Mouse (Mus musculus): ENCODE data around the gene Mindy1. TPM values are rescaled to one million over a fixed set of nuclear protein-coding genes. Genes with fewer than 3 reads are reported as not detected.
A peak's percentile ranks its signal among the peaks of the same experiment; 100 is the strongest.

The Mindy1 gene
- polyA plus RNA-seq, 1 experiment: 95.2 TPM

GRCm38 (mm10) chr3:95241498-95241897, 39.6 kb upstream of the Mindy1 start, which contains the start of gene Gm128:
TSS of gene Gm128 (minus strand) at chr3:95241598.
- no peak for TF ChIP-seq CTCF (IDR thresholded peaks at IDR 0.05; ENCODE audit: insufficient read depth, low read length)
- TF ChIP-seq POLR2A (IDR thresholded peaks at IDR 0.05; ENCODE audit: borderline replicate concordance, extremely low read depth, low read depth, low read length): no peak
- no peak for DNase-seq
- Histone ChIP-seq H3K4me1 (ENCODE audit: control insufficient read depth, insufficient read depth, low read length) (no peaks in the 10 kb centered on the region; the same call in 1 of the 2 replicates), H3K4me3 (replicated peaks; ENCODE audit: extremely low read depth, low read depth, low read length) (no peak within 1 kb of the TSS)
- WGBS: 72% methylated on average over 7 of the region's 7 CpGs

DNA sequence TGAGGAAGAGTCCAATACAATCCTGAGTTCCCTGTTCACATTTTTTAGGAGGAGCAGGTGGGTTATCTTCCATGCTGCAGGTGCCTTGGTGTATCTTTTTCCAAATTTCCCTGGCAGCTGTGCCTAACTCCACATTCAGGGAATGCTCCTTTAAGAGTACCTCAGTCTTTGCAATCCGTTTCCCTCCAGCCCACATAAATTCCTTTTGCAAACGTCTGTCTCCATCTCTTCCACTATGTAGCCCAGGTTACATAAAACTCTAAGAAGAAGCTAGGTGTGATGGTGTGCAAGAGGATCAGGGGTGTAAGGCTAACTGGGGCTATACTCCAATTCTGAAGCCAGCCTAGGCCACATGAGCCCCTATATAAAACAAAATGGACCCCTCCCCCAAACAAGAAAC, 38.1 kb upstream of the Mindy1 start:
- WGBS: 72% methylated on average over 2 of the region's 2 CpGs
- Histone ChIP-seq H3K4me1 (ENCODE audit: control insufficient read depth, insufficient read depth, low read length) (no peaks in the 10 kb centered on the region; the same call in 1 of the 2 replicates), H3K4me3 (replicated peaks; ENCODE audit: extremely low read depth, low read depth, low read length) (no peak overlapping the region)
- DNase-seq: no peak
- TF ChIP-seq CTCF (IDR thresholded peaks at IDR 0.05; ENCODE audit: insufficient read depth, low read length): no peak

DNA sequence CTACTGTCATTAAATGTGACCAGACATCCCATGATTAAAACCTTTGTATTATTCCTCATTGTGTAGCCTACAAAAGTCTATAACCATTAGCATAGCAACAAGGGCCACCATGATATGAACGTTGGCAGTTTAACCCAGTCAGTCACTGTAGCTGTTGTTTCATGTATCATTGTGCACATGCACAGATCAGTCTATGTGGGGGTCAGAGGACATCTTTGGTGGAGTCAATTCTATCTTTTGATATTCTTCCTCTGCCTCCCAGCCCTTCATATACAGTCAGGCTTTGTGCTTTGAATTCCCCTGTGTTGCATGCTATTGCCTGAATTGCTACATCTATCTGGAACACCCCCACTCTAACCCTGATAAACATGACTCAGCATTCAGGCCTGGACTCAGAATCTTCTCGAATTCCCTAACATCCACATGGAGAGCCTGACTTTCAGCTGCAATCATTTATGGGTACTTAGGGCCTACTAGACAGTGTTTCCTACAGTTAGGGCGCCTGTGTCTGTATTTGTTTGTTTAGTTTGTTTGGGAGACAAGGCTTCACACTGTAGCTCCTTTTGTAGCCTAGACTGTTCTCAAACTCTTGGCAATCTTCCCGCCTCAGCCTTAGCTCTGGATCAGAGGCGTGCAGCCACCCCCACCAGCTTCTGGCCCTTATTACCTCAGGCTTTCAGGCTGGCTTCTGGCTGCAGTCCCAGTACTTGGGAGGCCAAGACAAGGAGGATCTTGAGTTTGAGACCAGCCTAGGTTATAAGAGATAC, 34.5 kb upstream of the Mindy1 start:
- no peak for TF ChIP-seq CTCF (IDR thresholded peaks at IDR 0.05; ENCODE audit: insufficient read depth, low read length)
- TF ChIP-seq POLR2A (IDR thresholded peaks at IDR 0.05; ENCODE audit: borderline replicate concordance, extremely low read depth, low read depth, low read length): no peak
- no peak for DNase-seq
- WGBS: 59% methylated on average over 5 of the region's 5 CpGs
- Histone ChIP-seq H3K4me3 (replicated peaks; ENCODE audit: extremely low read depth, low read depth, low read length) (no peak overlapping the region), H3K4me1 (ENCODE audit: control insufficient read depth, insufficient read depth, low read length) (no peaks in the 10 kb centered on the region)

DNA sequence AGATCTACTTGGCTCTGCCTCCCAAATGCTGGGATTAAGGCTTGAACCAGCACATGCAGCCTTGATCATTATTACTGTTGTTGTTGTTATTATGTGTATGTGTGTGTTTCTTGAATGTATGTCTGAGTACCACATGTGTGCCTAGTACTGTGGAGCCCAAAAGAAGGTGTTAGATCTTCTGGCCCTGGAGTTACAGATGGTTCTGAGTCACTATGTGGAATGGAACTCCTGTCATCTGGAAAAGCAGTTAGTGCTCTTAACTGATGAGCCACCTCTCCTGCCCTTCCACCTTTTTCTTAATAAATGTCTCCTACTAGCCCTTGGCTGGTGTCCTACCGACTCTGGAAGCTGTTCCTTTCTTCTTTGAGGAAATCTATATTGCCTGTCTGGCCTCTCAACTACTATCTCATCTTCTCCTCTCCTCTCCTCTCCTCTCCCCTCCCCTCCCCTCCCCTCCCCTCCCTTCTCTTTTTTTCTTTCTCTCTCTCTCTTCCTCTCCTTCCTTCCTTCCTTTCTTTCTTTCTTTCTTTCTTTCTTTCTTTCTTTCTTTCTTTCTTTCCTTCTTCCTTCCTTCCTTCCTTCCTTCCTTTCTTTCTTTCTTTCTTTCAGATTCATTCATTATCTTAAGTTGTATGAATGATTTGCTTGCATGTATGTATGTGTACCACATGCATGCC, 33.3 kb upstream of the Mindy1 start:
- no peak for TF ChIP-seq CTCF (IDR thresholded peaks at IDR 0.05; ENCODE audit: insufficient read depth, low read length)
- no peak for TF ChIP-seq POLR2A (IDR thresholded peaks at IDR 0.05; ENCODE audit: borderline replicate concordance, extremely low read depth, low read depth, low read length)
- no peak for DNase-seq
- Histone ChIP-seq H3K4me1 (ENCODE audit: control insufficient read depth, insufficient read depth, low read length) (no peaks in the 10 kb centered on the region), H3K4me3 (replicated peaks; ENCODE audit: extremely low read depth, low read depth, low read length) (no peak overlapping the region)
- WGBS: 59% methylated on average over 1 of the region's 1 CpGs

DNA sequence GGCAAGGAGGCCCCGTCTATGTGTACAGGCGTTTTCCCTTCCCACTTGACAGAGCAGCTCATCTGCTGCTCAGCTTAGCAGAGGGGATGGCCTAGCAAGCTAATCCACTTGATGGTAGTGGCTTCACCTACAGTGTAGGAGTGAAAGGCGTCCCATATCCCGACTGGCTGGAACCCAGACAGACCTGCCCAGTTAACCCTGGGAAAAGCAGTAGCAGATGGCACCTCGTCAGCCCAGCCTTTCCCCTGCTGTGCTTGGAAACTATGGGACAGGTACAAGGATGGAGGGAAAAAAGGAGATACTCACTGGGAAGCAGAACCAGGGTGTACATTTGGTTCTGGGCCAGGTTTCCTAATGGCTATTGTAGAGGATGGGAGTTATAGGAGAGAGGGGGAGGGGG, 30.8 kb upstream of the Mindy1 start:
- no peak for DNase-seq
- no peak overlapping the region for H3K4me3 ChIP-seq (replicated peaks; ENCODE audit: extremely low read depth, low read depth, low read length)
- TF ChIP-seq POLR2A (IDR thresholded peaks at IDR 0.05; ENCODE audit: borderline replicate concordance, extremely low read depth, low read depth, low read length) (no peak), CTCF (IDR thresholded peaks at IDR 0.05; ENCODE audit: insufficient read depth, low read length) (no peak)
- H3K4me1 ChIP-seq (ENCODE audit: control insufficient read depth, insufficient read depth, low read length): no peaks in the 10 kb centered on the region
- 67% methylated on average over 5 of the region's 5 CpGs for WGBS

GRCm38 (mm10) chr3:95250783-95251424, 30.2 kb upstream of the Mindy1 start, which contains the start of gene Bnipl:
TSS of gene Bnipl (minus strand) at chr3:95251193.
- Histone ChIP-seq H3K4me1 (ENCODE audit: control insufficient read depth, insufficient read depth, low read length) (no peaks in the 10 kb centered on the region), H3K4me3 (replicated peaks; ENCODE audit: extremely low read depth, low read depth, low read length) (no peak within 1 kb of the TSS)
- DNase-seq: no peak
- TF ChIP-seq CTCF (IDR thresholded peaks at IDR 0.05; ENCODE audit: insufficient read depth, low read length): no peak
- TF ChIP-seq POLR2A (IDR thresholded peaks at IDR 0.05; ENCODE audit: borderline replicate concordance, extremely low read depth, low read depth, low read length): no peak
- 42% methylated on average over 7 of the region's 7 CpGs for WGBS

- WGBS: 88% methylated on average over 5 of the region's 5 CpGs
- Histone ChIP-seq H3K4me3 (replicated peaks; ENCODE audit: extremely low read depth, low read depth, low read length) (no peak overlapping the region), H3K4me1 (ENCODE audit: control insufficient read depth, insufficient read depth, low read length) (no peaks in the 10 kb centered on the region)
- no peak for TF ChIP-seq POLR2A (IDR thresholded peaks at IDR 0.05; ENCODE audit: borderline replicate concordance, extremely low read depth, low read depth, low read length)
- no peak for TF ChIP-seq CTCF (IDR thresholded peaks at IDR 0.05; ENCODE audit: insufficient read depth, low read length)
- DNase-seq: no peak
These were observed 24.2 kb upstream of the Mindy1 start for GRCm38 (mm10) chr3:95256931-95257330.

GRCm38 (mm10) chr3:95261975-95262374, 19.2 kb upstream of the Mindy1 start:
- 89% methylated on average over 4 of the region's 4 CpGs for WGBS
- H3K4me3 ChIP-seq (replicated peaks; ENCODE audit: extremely low read depth, low read depth, low read length): no peak overlapping the region
- TF ChIP-seq CTCF (IDR thresholded peaks at IDR 0.05; ENCODE audit: insufficient read depth, low read length) (no peak), POLR2A (IDR thresholded peaks at IDR 0.05; ENCODE audit: borderline replicate concordance, extremely low read depth, low read depth, low read length) (no peak)
- DNase-seq: no peak
- peaks cover 2% of the 10 kb centered on the region; the same call in 1 of the 2 replicates for H3K4me1 ChIP-seq (ENCODE audit: control insufficient read depth, insufficient read depth, low read length)

GRCm38 (mm10) chr3:95263089-95263739, 17.9 kb upstream of the Mindy1 start:
- no peak overlapping the region for H3K4me3 ChIP-seq (replicated peaks; ENCODE audit: extremely low read depth, low read depth, low read length)
- whole genome bisulfite sequencing: 36% methylated on average over 11 of the region's 11 CpGs
- peaks cover 2% of the 10 kb centered on the region; the same call in 1 of the 2 replicates for H3K4me1 ChIP-seq (ENCODE audit: control insufficient read depth, insufficient read depth, low read length)
- TF ChIP-seq CTCF (IDR thresholded peaks at IDR 0.05; ENCODE audit: insufficient read depth, low read length) (peak; percentile 86), POLR2A (IDR thresholded peaks at IDR 0.05; ENCODE audit: borderline replicate concordance, extremely low read depth, low read depth, low read length) (no peak)
- peak; percentile 75 for DNase-seq

Data from lung, adult 2 months (tissue).